Mouse (Mus musculus) left cerebral cortex, postnatal 10 days (tissue): ENCODE measurements around the gene Atad5. TPM values are rescaled to one million over a fixed set of nuclear protein-coding genes. Genes with fewer than 3 reads are reported as not detected.
"Not testable (repeated sequence)": the region's sequence is repeated elsewhere in the genome, so short reads cannot be mapped to it uniquely, and the experiment has no call there.

Experiments used
- DNase-seq, 2 experiments: peaks; one replicate each; pipeline ENCODE4 v3.0.0; 2021 to 2022; ENCODE audit warnings: low spot score in 2 of 2, mixed read lengths in 1 of 2; ENCODE audit errors: extremely low spot score in 1 of 2
- intact Hi-C: fragments of 180-260 bp; cut with DNase I; formaldehyde crosslinking; loops from one replicate; pipeline ENCODE4 v1.15.1; 2025
- total RNA-seq, 2 experiments: library from RNA; stranded (reverse); gene quantifications; 2 replicates each; pipeline ENCODE4 v1.2.3; 2021

The Atad5 gene
- total RNA-seq, result 1 to 10 TPM; 4.2 to 4.6 TPM

GRCm38 (mm10) chr11:80088917-80089816 lies at the start of gene Atad5:
Gene Atad5, plus strand, starts transcription at chr11:80089400.
- DNase-seq, result peak; percentile 89 to 95
- intact Hi-C loops, result no loop called here

GRCm38 (mm10) chr11:80042615-80043418 lies 46.4 kb upstream of the Atad5 start:
- intact Hi-C loops, result loop anchor here (5.0 to 10.0 kb wide), 2 partner anchors 99 to 312 kb away; partner anchors contain the start of gene Tefm
- DNase-seq, result peak in 1 of 2 experiments; percentile 46

- intact Hi-C loops, result loop anchor here (5.0 to 10.0 kb wide), 2 partner anchors 99 to 311 kb away; partner anchors contain the start of gene Tefm
- no peak for DNase-seq
These were observed 45.8 kb upstream of the Atad5 start for GRCm38 (mm10) chr11:80043419-80043817.

GRCm38 (mm10) chr11:80046856-80047255 lies 42.3 kb upstream of the Atad5 start:
- intact Hi-C loops, result loop anchor here (10.0 kb wide), 1 partner anchor 308 kb away; no protein-coding TSS in a partner anchor

GRCm38 (mm10) chr11:80050088-80050487 lies 39.1 kb upstream of the Atad5 start:
- intact Hi-C loops, result no loop called here
- no peak for DNase-seq

More at GRCm38 (mm10) chr11:80046856-80047255, 42.3 kb upstream of the Atad5 start:
- DNase-seq, result no peak

GRCm38 (mm10) chr11:80052456-80052855 lies 36.7 kb upstream of the Atad5 start:
- intact Hi-C loops, result no loop called here
- DNase-seq, result no peak

GRCm38 (mm10) chr11:80053171-80053570 lies 36.0 kb upstream of the Atad5 start:
- intact Hi-C loops, result no loop called here
- no peak for DNase-seq

- intact Hi-C loops, result no loop called here
- no peak for DNase-seq
These were observed 34.5 kb upstream of the Atad5 start for GRCm38 (mm10) chr11:80054659-80055058.

GRCm38 (mm10) chr11:80056141-80056540 lies 33.1 kb upstream of the Atad5 start:
- DNase-seq, result no peak
- intact Hi-C loops, result no loop called here

- intact Hi-C loops, result no loop called here
- DNase-seq, result peak in 1 of 2 experiments; percentile 27
These were observed 27.0 kb upstream of the Atad5 start for GRCm38 (mm10) chr11:80062159-80062558.

GRCm38 (mm10) chr11:80066373-80066772 lies 22.8 kb upstream of the Atad5 start:
- intact Hi-C loops, DNase-seq: not testable (repeated sequence)

GRCm38 (mm10) chr11:80067558-80067957 lies 21.6 kb upstream of the Atad5 start:
- intact Hi-C loops, result no loop called here

GRCm38 (mm10) chr11:80069815-80070214 lies 19.4 kb upstream of the Atad5 start:
- intact Hi-C loops, result no loop called here
- no peak for DNase-seq

More at GRCm38 (mm10) chr11:80067558-80067957, 21.6 kb upstream of the Atad5 start:
- DNase-seq, result no peak

- DNase-seq, result no peak
- intact Hi-C loops, result no loop called here
These were observed 18.2 kb upstream of the Atad5 start for GRCm38 (mm10) chr11:80071039-80071438.

GRCm38 (mm10) chr11:80072365-80072764 lies 16.8 kb upstream of the Atad5 start:
- intact Hi-C loops, result no loop called here
- DNase-seq, result no peak

- intact Hi-C loops, result no loop called here
- no peak for DNase-seq
These were observed 13.5 kb upstream of the Atad5 start for GRCm38 (mm10) chr11:80075608-80076277.

GRCm38 (mm10) chr11:80077784-80078545 lies 11.2 kb upstream of the Atad5 start:
- no peak for DNase-seq
- intact Hi-C loops, result no loop called here

GRCm38 (mm10) chr11:80078831-80079230 lies 10.4 kb upstream of the Atad5 start:
- intact Hi-C loops, result no loop called here
- DNase-seq, result no peak
